Mouse (Mus musculus): ENCODE measurements at regions not wholly inside any gene's neighbourhood (a gene's known extent, or its start where the extent isn't known, plus 50 kb on each side); places are given as distances from the start of the nearest gene placed in this dataset.

DNA sequence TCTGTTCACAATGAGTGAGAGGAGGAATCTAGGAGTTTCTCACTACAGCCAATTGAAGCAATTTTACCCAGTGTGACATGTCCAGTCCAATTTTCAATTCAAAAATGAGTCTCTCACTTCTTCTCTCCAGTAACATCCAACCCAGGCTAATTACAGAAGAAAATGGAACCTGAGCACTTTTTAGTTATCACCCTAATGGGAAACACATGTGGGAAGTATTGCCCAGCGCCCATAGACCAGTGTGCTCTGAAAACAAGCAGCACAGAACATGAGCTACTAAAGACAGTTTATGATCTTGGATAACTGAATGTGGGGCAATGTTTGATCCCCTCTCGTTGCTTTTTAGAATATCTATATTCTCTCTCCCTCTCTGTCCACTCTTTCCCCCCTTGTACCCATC is 70.5 kb upstream of the Efemp1 start:
- intact Hi-C loops (cut with DNase I) = loop anchor here (5.0 kb wide), 1 partner anchor 90 kb away; no protein-coding TSS in a partner anchor

DNA sequence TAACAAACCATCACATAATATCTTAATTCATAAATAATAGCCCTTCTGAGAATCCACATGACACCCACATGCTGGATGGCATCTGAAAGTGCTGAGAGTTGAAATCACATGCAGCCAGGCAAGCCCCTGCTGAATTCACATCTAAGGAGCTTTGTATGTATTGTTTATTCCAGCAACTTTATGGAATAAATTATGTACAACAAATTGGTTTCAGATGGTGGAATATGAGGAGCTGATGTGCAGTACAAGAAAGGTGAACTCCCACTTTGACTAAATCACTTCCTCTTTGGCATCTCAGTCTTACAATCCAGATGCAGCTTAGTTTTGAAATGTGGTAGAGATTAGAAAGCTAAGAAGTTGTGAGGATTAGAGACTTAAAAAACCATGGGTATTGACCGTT is 82.2 kb upstream of the Efemp1 start:
- intact Hi-C loops (cut with DNase I) = no loop called here

More for the DNA sequence above, 70.5 kb upstream of the Efemp1 start:
- no peak for DNase-seq (ENCODE audit: extremely low spot score in 1 of 2, low spot score in 2 of 2)

DNA sequence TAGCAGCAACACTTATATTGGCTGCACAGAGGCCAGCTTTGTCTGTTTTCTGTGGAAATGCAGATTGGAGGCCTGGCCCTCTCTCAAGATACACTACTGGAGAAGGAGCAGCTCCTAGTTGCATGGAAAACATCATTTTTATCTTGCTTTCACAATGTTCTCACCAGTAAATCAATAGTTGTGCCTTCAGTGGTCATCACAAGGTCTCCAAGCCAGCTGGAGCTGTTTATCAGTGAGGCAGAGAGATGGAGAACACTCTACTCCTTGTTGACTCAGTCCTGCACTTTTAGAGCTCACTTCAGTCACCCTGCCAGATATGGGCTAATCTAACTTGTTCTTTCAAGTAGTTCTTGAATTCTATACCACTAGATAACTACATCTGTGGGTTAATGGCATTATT is 92.3 kb upstream of the Efemp1 start:
- intact Hi-C loops (cut with DNase I) = no loop called here
- no peak for DNase-seq (ENCODE audit: extremely low spot score in 1 of 2, low spot score in 2 of 2)

More for the DNA sequence above, 82.2 kb upstream of the Efemp1 start:
- no peak for DNase-seq (ENCODE audit: extremely low spot score in 1 of 2, low spot score in 2 of 2)

DNA sequence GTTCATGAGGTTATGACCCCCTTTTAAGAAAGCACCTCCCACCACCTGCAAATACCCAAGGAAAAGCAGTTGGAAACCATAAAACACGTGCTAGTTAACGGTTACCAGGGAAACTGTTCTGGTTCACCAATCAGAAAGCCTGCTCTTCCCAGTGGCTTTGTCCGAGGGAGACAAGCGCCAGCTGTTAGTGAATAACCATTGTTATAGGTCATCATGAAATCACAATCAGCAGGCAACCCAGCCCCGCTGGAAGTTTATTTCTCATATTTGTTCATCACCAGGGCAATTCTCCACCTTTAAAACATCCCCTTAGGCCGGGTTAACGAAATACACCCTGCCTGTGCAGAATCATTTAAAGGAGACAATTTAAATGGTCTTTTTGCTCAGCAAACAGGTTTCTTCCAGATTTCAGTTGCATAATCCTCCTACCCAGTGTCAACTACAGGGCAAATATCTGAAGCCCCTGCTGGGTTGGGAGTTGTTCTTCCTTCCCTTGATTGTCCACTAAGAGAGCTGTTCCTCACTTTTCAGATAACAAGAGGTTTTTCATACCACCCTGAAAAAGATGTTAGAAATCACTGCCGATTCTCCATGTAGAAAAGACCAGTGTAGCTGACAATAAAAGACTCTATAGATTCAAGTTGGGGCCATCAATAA is 117.9 kb upstream of the Efemp1 start:
- DNase-seq (ENCODE audit: extremely low spot score in 1 of 2, low spot score in 2 of 2) = peak; percentile 23 to 35
- intact Hi-C loops (cut with DNase I) = loop anchor here (5.0 to 10.0 kb wide), 2 partner anchors 307 to 400 kb away; partner anchors contain the start of gene Pnpt1

DNA sequence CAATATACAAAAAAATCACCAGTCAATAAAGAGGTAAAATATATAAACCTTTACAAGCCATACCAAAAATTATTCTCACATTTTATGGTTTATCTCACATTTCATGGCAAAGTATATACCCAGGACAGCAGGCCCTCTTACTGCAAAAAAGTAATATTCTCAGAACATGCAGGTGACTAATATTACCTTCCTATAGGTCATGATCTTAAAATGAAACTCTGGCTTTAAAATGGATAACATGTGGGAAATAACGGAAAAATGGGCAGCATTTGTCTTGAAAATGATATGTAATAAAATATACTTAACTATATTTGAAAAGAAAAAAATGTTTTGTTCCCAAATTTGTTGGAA is 118.4 kb upstream of the Efemp1 start:
- DNase-seq (ENCODE audit: extremely low spot score in 1 of 2, low spot score in 2 of 2) = no peak
- intact Hi-C loops (cut with DNase I) = loop anchor here (5.0 to 10.0 kb wide), 2 partner anchors 308 to 400 kb away; partner anchors contain the start of gene Pnpt1

DNA sequence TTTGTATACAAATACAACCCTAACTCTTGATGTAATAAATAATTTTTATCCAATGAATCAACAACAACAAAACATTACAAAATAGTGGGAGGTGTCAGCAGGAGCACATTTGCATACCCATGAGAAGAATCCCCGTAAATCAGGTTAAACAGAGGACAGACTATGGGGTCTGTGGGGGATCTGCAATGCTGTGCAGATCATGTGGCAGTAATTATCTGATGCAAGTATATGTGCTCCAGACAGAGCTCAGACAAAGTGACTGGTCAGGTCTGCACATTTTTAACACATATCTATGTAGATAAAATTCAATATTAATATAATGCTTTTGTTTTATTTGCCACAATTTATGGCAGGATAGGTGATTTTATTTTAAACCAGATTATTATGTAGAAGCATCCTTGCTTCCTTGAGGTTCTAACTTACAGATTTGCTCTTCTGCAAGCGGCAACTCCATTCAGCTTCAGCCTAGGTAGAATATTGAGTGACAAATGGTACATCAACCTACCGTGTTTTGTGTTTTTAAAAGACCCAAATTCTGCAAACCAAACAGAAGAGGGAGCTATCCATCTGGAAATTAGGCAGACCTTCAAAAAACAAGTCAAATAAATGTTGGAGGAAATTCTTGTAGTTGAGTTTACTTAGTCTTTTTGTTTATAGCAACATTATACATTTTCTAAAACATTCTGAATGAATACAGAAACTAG is 119.0 kb upstream of the Efemp1 start:
- no peak for DNase-seq (ENCODE audit: extremely low spot score in 1 of 2, low spot score in 2 of 2)
- intact Hi-C loops (cut with DNase I) = loop anchor here (5.0 to 10.0 kb wide), 2 partner anchors 308 to 401 kb away; partner anchors contain the start of gene Pnpt1

DNA sequence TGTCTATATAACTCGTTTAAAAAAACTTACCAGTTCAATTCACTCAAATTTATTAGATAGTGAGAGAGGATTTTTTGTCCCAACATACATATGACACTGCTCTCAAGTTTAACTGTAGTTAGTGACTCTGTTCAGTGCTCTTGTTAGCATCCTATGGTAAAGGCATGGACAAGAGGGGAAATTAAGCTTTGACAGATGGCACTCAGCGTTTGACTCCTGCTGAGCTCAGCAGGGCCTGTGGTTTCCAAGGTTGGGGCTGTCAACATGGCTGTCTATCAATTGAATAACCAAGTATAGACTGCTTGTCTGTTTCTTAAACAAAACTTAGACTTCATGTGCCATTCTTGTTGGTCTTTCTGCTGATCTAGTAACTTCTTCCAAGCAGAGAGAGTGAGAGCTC is 122.9 kb upstream of the Efemp1 start:
- no peak for DNase-seq (ENCODE audit: extremely low spot score in 1 of 2, low spot score in 2 of 2)
- intact Hi-C loops (cut with DNase I) = loop anchor here (5.0 to 10.0 kb wide), 2 partner anchors 312 to 405 kb away; partner anchors contain the start of gene Pnpt1

DNA sequence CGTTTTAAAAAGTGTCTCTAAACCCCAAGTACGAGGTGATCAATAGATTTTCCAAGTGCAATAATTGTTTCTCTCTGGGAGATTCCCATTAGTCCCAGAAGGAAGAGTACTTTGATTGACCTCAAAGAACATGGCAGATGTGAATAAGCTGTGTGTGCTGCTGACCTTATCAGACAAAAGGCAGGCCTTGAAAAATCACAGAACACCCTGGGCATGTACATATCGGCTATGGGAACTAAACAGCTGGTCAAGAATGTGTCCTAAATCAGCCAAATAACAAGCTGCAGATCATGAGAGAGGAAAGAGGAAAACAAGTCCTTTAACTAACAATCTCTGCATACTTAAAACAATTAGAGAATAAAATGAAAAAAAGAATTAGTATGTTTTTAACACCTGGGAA is 125.4 kb upstream of the Ccdc85a start:
- no peak for DNase-seq (ENCODE audit: extremely low spot score in 1 of 2, low spot score in 2 of 2)
- intact Hi-C loops (cut with DNase I) = no loop called here

DNA sequence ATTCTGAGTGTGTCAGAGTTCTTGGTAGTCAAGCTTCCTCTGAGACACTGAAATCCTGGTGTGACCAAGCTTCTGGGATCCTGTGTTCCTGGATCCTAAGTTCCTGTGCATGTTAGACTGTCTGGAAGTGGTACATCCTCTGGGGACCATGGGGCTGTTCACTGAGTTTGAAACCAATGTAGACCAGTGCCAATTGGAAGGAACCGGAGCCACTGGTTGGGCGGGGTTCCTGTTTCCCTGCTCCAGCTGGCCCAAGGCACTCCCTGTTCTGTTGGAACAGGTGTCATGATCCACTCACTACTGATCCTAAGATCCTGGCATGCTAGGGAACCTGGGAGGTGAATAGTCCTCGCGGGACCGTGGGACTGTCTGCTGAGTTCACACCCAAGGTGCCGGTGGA is 124.3 kb upstream of the Ccdc85a start:
- DNase-seq (ENCODE audit: extremely low spot score in 1 of 2, low spot score in 2 of 2) = no peak
- intact Hi-C loops (cut with DNase I) = no loop called here

DNA sequence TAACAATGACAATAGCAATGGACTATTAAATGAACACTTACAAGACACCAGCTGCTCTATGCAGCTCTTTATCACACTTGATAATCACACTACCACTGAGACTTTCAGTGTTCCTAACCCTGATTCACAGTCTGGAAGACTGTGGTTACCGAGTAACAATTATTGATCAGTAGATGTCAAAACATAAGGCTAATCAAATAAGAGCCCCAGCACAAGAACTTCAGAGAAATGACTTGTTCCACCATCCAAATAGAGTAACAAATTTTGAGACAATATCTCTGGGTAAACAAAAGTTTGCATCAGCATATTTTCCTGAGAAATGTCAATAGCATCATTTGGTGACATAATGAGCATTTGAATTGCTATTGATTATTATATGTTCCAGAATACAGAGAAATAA is 118.3 kb upstream of the Ccdc85a start:
- DNase-seq (ENCODE audit: extremely low spot score in 1 of 2, low spot score in 2 of 2) = no peak
- intact Hi-C loops (cut with DNase I) = no loop called here

DNA sequence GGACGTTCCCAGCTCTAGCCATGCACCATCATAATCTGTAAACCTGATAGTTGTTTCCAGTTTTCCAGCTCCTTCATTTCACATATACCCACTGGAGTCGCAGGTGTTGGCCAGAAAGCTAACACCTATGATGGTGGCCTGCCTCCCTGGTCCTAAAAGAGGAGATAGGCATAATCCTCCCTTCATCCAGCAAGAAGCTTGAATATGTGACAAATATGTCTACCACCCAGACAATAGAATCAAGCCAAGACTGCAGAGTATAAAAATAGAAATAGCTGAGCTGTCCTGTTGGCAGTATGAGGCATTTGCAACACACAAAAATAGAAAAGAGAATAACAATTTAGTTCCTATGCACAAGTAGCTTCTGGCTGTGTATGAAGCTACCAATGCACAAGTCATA is 117.3 kb upstream of the Ccdc85a start:
- intact Hi-C loops (cut with DNase I) = no loop called here
- no peak for DNase-seq (ENCODE audit: extremely low spot score in 1 of 2, low spot score in 2 of 2)

DNA sequence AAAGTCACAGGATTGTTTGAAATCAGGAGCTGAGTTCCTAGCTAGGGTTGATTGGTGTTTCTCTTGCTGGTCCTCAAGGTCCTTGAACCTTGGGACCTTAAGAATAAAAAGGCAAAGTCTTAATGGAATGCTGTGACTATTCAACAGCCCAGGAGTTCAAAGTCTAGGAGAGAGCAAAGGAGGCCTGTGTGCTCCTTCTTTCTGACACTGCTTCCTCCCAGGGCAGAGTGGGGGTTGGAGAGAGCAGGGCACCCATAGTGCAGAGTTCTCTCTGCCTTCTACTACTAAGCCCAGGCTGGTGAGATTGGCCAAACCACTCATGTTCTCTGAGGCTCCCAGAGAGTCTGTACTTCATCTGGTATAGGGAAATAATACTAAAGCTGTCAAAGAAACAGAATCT is 115.6 kb upstream of the Ccdc85a start:
- DNase-seq (ENCODE audit: extremely low spot score in 1 of 2, low spot score in 2 of 2) = no peak
- intact Hi-C loops (cut with DNase I) = loop anchor here (10.0 kb wide), 1 partner anchor 85 kb away; no protein-coding TSS in a partner anchor

DNA sequence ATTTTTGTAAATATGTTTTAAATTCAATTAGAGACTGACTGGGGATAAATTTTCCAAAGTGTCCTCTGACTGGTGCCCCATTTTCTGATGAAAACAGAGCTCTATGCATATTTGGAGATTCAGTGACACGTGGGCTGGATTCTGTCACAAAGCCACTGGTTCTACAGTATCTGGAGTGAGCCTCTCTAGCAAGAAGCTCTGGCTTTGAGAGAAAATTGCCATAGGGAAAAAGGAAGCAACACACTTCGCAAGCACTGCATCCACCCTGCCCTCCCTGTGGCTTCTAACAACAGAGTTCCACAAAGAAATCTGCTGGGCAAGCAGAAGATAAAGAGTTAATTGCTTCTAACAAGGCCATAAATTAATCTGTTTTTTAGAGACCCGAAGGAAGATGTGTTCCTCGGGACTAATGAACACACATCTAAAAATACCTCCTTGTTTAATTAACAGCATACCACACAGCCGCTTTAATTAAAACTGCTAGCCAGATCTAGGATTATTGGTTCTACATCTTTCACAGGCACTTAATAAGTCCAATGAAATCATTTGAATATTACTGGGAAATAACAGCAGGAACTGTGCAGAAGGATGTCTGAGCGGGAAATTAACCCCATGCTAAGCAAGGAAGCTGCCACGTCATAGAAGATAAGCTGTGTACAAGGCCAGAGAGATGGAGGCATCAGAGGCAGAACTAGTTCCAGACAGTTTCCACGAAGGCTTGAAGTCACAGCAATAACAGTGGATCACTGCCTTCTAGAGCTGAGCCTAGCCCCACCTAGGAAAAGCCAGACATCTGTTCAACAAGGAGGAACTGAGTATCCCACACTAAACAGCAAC is 113.7 kb upstream of the Ccdc85a start:
- intact Hi-C loops (cut with DNase I) = loop anchor here (10.0 kb wide), 1 partner anchor 83 kb away; no protein-coding TSS in a partner anchor
- peak in 1 of 2 experiments; percentile 11 for DNase-seq (ENCODE audit: extremely low spot score in 1 of 2, low spot score in 2 of 2)

DNA sequence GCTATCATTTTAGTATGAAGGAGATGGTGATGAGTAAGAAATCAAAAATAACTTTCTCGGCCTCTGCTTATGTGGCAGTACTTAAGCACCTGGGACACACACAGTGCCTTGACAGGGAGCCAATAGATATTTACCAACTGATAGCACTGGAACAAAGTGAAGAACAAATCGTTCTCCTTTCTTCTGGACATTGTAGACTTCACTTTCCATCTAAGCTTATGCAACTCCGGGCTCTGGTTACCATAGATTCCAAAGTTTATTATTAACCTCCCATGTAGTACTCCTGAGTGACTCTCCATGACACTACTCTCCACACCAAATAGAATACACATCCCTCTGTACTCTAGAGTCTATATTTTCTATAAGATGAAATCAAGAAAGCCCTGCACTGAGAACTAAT is 110.9 kb upstream of the Ccdc85a start:
- DNase-seq (ENCODE audit: extremely low spot score in 1 of 2, low spot score in 2 of 2) = no peak
- intact Hi-C loops (cut with DNase I) = loop anchor here (10.0 kb wide), 1 partner anchor 80 kb away; no protein-coding TSS in a partner anchor

DNA sequence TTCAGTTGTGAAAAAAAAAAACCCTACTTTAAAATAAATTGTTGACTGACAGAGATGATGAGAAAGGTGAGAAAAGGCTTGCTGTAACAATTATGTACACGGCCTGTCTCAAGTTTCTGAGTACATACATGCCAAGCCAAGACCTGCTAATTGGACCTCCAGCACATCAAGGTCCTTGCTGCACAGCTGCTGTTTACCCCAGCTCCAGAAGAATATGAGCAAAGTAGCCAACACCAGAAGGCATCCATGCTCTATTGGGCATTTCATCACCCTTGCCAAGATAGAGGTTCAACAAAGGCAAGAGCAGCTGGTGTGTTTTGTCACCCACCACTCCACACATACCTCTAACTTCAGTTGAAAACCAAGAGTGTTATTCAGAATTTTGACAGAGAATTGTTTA is 109.2 kb upstream of the Ccdc85a start:
- DNase-seq (ENCODE audit: extremely low spot score in 1 of 2, low spot score in 2 of 2) = no peak
- intact Hi-C loops (cut with DNase I) = loop anchor here (10.0 kb wide), 1 partner anchor 79 kb away; no protein-coding TSS in a partner anchor

DNA sequence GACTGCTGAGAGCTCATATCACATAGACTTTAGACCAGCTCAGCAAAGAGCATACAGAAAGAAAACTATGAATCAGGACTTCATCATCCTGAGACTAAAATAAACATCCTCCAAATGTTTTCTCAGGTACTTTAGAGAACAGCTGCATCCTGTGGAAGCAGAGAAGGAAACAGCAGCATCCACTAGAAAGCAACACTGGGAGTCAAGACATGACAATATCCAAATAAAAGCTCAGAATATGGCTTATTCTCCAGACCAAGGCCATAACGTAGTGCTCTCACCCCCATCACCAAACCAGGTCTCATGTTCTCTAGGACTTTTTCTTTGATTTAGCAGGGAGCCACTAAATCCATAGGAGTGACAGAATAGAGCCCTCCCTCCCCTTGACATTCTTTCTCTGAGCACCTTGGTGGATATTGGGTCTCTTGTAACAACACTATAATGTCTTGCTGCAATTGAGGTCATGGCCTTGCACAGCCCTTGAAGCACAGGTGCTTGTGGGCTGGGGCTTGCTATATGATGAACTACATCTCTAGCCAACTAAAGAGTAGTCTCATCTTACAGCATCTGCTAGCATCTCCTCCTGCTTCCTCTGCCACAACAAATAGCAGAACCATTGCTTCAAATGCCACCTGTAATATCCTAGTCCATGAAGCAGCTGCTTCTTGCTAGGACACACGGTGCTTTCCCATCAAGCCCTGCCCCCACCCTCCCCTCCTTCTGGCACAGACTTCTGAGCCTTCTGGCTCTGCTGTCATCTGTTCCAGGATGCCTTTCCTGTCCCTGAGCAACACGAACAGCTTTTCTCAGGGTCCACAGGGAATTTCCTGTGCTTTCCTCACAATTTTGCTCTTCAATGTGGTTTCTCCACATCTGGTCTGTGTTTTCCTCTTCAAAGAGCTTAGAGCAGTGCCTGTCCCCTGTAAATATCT is 108.4 kb upstream of the Ccdc85a start:
- DNase-seq (ENCODE audit: extremely low spot score in 1 of 2, low spot score in 2 of 2) = peak; percentile 8 to 82
- intact Hi-C loops (cut with DNase I) = loop anchor here (10.0 kb wide), 1 partner anchor 78 kb away; no protein-coding TSS in a partner anchor

DNA sequence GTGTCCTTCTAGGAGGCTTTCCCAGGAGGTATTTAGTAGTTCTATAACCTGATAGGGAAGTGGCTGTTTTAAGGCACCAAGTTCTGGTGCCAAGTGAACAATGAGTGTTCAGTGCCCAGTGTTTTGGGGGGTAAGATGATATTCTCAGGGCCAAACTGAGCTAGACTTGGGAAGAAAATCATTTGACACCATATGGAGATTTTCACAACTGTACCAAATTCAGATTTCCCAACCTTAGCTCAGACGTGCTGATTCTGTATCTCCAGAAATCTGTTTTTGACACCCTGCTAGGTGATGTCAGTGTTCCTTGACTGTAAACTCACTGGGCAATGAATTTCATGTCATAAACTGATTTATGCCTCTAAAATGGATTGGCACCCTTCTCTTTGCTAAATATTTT is 104.3 kb upstream of the Ccdc85a start:
- DNase-seq (ENCODE audit: extremely low spot score in 1 of 2, low spot score in 2 of 2) = no peak
- intact Hi-C loops (cut with DNase I) = no loop called here

DNA sequence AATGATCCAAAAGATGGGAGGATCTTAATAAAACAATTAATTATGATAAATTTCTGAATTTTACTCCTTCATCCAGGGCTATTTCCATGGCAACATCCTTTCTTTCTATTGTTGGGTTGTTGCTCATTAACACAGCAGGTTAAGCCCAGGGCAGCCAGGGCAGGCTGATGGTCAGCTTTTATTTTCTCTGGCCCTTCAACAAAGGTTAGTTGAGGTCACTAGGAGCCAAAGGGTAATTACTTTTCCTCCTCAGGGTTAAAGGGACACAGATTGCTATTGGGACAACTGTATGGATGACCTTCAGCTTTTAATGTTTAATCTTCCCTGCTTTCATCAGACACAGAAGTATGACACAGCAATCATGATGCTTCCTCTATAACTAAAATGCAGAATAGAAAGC is 101.3 kb upstream of the Ccdc85a start:
- DNase-seq (ENCODE audit: extremely low spot score in 1 of 2, low spot score in 2 of 2) = no peak
- intact Hi-C loops (cut with DNase I) = no loop called here

Measured in left cerebral cortex, postnatal 10 days (tissue).